Mouse (Mus musculus) midbrain, embryonic 16.5 days (tissue): Measurements from ENCODE around the gene Dnaja3. TPM values are rescaled to one million over a fixed set of nuclear protein-coding genes. Genes with fewer than 3 reads are reported as not detected.

Experiments used
- polyA plus RNA-seq: library from polyadenylated mRNA; unstranded; fragments of >200 nt; fragmentation: Nextera tagmentation; extraction: Ambion mirVana; gene quantifications from 2 replicates; pipeline ENCODE4 v1.2.1, GENCODE M21; 2015

Gene Dnaja3
- polyA plus RNA-seq, 1 experiment from 2014 or later, result 70.2 TPM

Other genes starting within 250 kb of the Dnaja3 start
- gene Adcy9, start 219.5 kb upstream of the Dnaja3 start, polyA plus RNA-seq, result 4.0 and 4.3 TPM in 2 replicates
- 23.0 and 27.4 TPM in 2 replicates for gene Srl, start 98.2 kb upstream of the Dnaja3 start, polyA plus RNA-seq
- gene Tfap4, start 80.1 kb upstream of the Dnaja3 start, polyA plus RNA-seq, result 8.0 and 9.1 TPM in 2 replicates
- 13.0 and 14.0 TPM in 2 replicates for gene Glis2, start 45.3 kb upstream of the Dnaja3 start, polyA plus RNA-seq
- 144 and 153 TPM in 2 replicates for gene Pam16, start 15.0 kb upstream of the Dnaja3 start, polyA plus RNA-seq
- 4.2 and 4.3 TPM in 2 replicates for gene Vasn, start within 50 bp of the Dnaja3 start, polyA plus RNA-seq
- 32.6 and 36.4 TPM in 2 replicates for gene Coro7, start 39.8 kb downstream of the Dnaja3 start, polyA plus RNA-seq
- gene Nmral1, start 79.4 kb downstream of the Dnaja3 start, polyA plus RNA-seq, result 65.9 and 76.5 TPM in 2 replicates
- 92.7 and 102 TPM in 2 replicates for gene Hmox2, start 86.4 kb downstream of the Dnaja3 start, polyA plus RNA-seq
- 117 and 127 TPM in 2 replicates for gene Cdip1, start 150.3 kb downstream of the Dnaja3 start, polyA plus RNA-seq
- gene 4930562C15Rik, start 195.4 kb downstream of the Dnaja3 start, polyA plus RNA-seq, result 0.26 and 0.36 TPM in 2 replicates
- gene Ubald1, start 240.3 kb downstream of the Dnaja3 start, polyA plus RNA-seq, result 54.9 and 63.3 TPM in 2 replicates
- 118 and 126 TPM in 2 replicates for gene Mgrn1, start 246.3 kb downstream of the Dnaja3 start, polyA plus RNA-seq